Mouse (Mus musculus) kidney, adult 2 months (tissue): ENCODE results near the gene Cntrl.

Experiments used
- CTCF ChIP-seq: fragments of 200-500 bp; conservative IDR thresholded peaks from 2 replicates; pipeline ENCODE4 v1.5.1; 2011; ENCODE audit warnings: low read depth, mild to moderate bottlenecking, control low read depth, low read length, moderate library complexity, mixed read lengths; ENCODE audit not compliant: insufficient read depth, insufficient read length
- POLR2A ChIP-seq: fragments of 200-500 bp; IDR thresholded peaks from one replicate; pipeline ENCODE4 v1.6.1; 2011; ENCODE audit warnings: low read depth, low read length, control low read depth

DNA sequence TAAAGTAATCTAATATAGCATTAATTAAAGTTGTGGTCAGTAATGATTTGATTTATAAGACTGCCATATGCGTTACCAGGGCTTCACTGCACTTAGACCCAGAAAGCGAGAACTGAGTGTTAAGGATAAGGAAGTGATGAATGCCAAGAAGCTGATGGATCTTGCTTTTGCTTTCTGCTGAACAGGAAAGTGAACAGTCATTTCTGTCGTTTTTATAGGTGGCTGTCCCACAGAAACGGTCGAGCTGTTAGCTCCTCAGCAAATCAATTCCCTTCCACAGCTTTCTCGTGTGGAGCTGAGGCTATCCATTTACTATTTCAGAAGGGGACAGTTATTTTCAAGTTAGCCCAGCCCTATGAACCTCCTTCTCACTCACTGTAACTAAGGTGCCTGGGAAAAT lies 48.4 kb upstream of the Cntrl start:
- no peak for TF ChIP-seq CTCF
- no peak for TF ChIP-seq POLR2A
